Mouse (Mus musculus): ENCODE results near the gene Smoc2. TPM values are rescaled to one million over a fixed set of nuclear protein-coding genes. Genes with fewer than 3 reads are reported as not detected.
A peak's percentile ranks its signal among the peaks of the same experiment; 100 is the strongest.

Gene Smoc2
- total and polyA plus RNA-seq, 2 experiments from 2014 or later: 4.5 to 5.2 TPM

DNA sequence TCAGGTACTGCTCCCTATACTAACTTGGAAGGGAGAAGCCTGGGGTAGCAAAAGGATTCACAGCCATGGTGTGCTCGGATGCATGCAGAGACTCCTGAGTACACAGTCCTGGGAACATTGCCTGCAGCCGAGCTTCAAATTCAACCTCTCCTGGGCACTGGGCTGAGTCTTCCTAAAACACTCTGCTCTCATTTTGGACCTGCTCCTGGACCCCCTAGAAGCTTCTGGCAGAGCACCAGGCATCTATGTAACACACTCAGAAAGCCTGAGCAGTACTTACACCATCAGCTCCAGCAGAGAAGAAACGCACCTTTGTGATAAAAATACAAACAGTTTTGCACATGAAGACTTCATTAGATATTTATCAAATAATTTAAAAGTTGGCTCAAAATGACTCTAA, 18.3 kb upstream of the Smoc2 start:
- Histone ChIP-seq H3K36me3 (ENCODE audit: insufficient read depth, low read length) (no peaks in the 10 kb centered on the region), H3K9ac (replicated peaks; ENCODE audit: low read length, poor library complexity, severe bottlenecking) (no peak overlapping the region), H3K4me3 (ENCODE audit: low read depth, low read length) (no peak overlapping the region), H3K4me1 (ENCODE audit: insufficient read depth, low read length) (no peaks in the 10 kb centered on the region), H3K4me2 (ENCODE audit: low read depth, low read length, poor library complexity, severe bottlenecking) (no peak overlapping the region), H3K27me3 (ENCODE audit: insufficient read depth, low read length) (no peaks in the 10 kb centered on the region), H3K27ac (ENCODE audit: low read depth, low read length) (no peak overlapping the region), H3K9me3 (ENCODE audit: low read length) (no peaks in the 10 kb centered on the region)
- DNase-seq (ENCODE audit: low spot score): no peak
- 81% methylated on average over 3 of the region's 3 CpGs for WGBS
- ATAC-seq (ENCODE audit: low FRiP score): no peak
- no peak for TF ChIP-seq CTCF (IDR thresholded peaks at IDR 0.05)

DNA sequence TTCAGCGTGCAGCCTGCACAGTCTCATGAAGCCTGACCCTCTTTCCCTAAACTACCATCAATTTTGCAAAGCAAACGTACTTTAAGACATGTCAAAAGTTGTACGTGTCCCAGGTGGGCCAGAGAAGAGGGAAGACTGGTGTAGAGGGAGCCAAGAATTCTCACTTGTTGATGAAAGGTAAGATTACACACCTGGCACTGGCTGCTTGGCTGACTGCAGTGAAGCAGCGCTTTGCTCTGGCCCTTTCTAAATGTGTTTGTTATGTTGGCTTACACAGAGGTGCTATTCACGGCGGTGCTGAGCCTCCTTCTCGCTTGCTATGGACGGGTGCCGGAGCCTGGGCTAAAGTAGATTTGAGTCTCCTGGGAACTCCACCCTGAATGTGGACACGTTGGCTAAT, 17.1 kb upstream of the Smoc2 start:
- no peak overlapping the region for H3K27ac ChIP-seq (ENCODE audit: low read depth, low read length)
- no peaks in the 10 kb centered on the region for H3K9me3 ChIP-seq (ENCODE audit: low read length)
- no peak overlapping the region for H3K4me2 ChIP-seq (ENCODE audit: low read depth, low read length, poor library complexity, severe bottlenecking)
- TF ChIP-seq CTCF (IDR thresholded peaks at IDR 0.05): no peak
- ATAC-seq (ENCODE audit: low FRiP score) (no peak), DNase-seq (ENCODE audit: low spot score) (no peak)
- H3K4me3 ChIP-seq (ENCODE audit: low read depth, low read length): no peak overlapping the region
- H3K27me3 ChIP-seq (ENCODE audit: insufficient read depth, low read length): no peaks in the 10 kb centered on the region
- H3K4me1 ChIP-seq (ENCODE audit: insufficient read depth, low read length): no peaks in the 10 kb centered on the region
- H3K36me3 ChIP-seq (ENCODE audit: insufficient read depth, low read length): no peaks in the 10 kb centered on the region
- no peak overlapping the region for H3K9ac ChIP-seq (replicated peaks; ENCODE audit: low read length, poor library complexity, severe bottlenecking)
- WGBS: 89% methylated on average over 10 of the region's 10 CpGs

DNA sequence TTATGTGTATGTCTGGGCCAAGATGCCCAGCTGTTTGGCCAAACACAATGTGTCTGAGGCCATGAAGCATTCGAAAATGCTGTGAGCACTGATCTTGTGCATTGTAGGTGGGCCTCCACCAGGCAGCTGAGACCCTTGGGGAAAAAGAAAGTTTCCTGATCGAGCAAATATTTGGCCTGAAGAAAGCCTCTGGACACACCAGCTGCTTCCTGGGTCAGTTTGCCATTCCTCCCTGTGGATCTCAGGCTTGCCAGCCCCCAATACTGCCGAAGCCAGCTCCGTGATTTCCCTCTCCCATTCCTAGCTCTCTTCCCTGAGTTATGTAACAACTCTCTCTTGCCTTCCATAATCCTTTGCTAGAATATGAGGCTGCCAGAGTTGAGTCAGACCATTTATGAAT, 11.3 kb upstream of the Smoc2 start:
- TF ChIP-seq CTCF (IDR thresholded peaks at IDR 0.05): no peak
- no peaks in the 10 kb centered on the region for H3K36me3 ChIP-seq (ENCODE audit: insufficient read depth, low read length)
- 85% methylated on average over 4 of the region's 4 CpGs for WGBS
- no peak overlapping the region for H3K27ac ChIP-seq (ENCODE audit: low read depth, low read length)
- no peak overlapping the region for H3K4me3 ChIP-seq (ENCODE audit: low read depth, low read length)
- no peak for ATAC-seq (ENCODE audit: low FRiP score)
- no peak for DNase-seq (ENCODE audit: low spot score)
- no peaks in the 10 kb centered on the region for H3K4me1 ChIP-seq (ENCODE audit: insufficient read depth, low read length)
- no peak overlapping the region for H3K9ac ChIP-seq (replicated peaks; ENCODE audit: low read length, poor library complexity, severe bottlenecking)
- H3K27me3 ChIP-seq (ENCODE audit: insufficient read depth, low read length): no peaks in the 10 kb centered on the region
- no peaks in the 10 kb centered on the region for H3K9me3 ChIP-seq (ENCODE audit: low read length)
- no peak overlapping the region for H3K4me2 ChIP-seq (ENCODE audit: low read depth, low read length, poor library complexity, severe bottlenecking)

DNA sequence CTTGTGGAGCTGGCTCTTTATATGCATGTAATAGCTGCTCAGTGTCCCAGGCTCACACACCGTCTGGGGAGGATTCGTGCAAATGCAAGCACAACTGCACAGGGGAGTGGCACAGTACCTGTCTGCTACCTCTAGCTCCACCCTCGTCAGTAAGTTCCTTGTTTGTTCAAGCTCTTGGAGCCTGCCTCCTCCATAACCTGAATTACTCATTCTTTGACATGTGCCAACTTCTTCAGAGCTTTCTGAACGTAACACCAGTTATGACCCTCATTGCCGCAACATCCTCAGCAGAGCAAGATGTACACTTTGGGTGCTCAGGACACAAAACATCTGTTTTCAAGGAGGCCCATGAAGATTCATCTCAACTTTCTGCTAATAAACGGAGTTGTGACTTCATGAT, 5.9 kb upstream of the Smoc2 start:
- TF ChIP-seq CTCF (IDR thresholded peaks at IDR 0.05): no peak
- H3K27ac ChIP-seq (ENCODE audit: low read depth, low read length): no peak overlapping the region
- no peaks in the 10 kb centered on the region for H3K36me3 ChIP-seq (ENCODE audit: insufficient read depth, low read length)
- DNase-seq (ENCODE audit: low spot score) (no peak), ATAC-seq (ENCODE audit: low FRiP score) (no peak)
- H3K4me3 ChIP-seq (ENCODE audit: low read depth, low read length): no peak overlapping the region
- no peaks in the 10 kb centered on the region for H3K9me3 ChIP-seq (ENCODE audit: low read length)
- 91% methylated on average over 6 of the region's 6 CpGs for WGBS
- H3K4me1 ChIP-seq (ENCODE audit: insufficient read depth, low read length): no peaks in the 10 kb centered on the region
- peaks cover 16% of the 10 kb centered on the region for H3K27me3 ChIP-seq (ENCODE audit: insufficient read depth, low read length)
- H3K4me2 ChIP-seq (ENCODE audit: low read depth, low read length, poor library complexity, severe bottlenecking): no peak overlapping the region
- H3K9ac ChIP-seq (replicated peaks; ENCODE audit: low read length, poor library complexity, severe bottlenecking): no peak overlapping the region

DNA sequence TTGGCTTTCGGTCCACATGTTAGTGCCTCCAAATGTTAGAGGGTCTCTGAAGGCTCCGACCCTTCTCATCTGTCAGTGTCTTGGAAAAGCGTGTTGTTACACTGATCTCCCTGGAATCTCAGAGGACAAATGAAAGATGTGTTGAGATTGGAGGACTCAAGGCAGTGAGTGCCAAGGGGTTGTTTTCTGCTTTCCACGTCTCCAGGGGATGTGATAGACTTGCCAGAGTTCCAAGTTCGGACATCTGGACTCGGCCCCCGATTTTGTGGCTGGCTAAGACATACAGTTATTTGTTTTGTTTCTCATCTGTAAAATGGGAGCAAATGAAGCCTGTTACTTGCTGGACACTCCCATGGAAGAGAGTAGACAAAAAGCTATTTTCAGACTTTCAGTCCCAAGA, 2.0 kb upstream of the Smoc2 start:
- no peak overlapping the region for H3K27ac ChIP-seq (ENCODE audit: low read depth, low read length)
- WGBS: 85% methylated on average over 7 of the region's 7 CpGs
- ATAC-seq (ENCODE audit: low FRiP score) (no peak), DNase-seq (ENCODE audit: low spot score) (no peak)
- no peaks in the 10 kb centered on the region for H3K9me3 ChIP-seq (ENCODE audit: low read length)
- H3K9ac ChIP-seq (replicated peaks; ENCODE audit: low read length, poor library complexity, severe bottlenecking): no peak overlapping the region
- peaks cover 55% of the 10 kb centered on the region for H3K27me3 ChIP-seq (ENCODE audit: insufficient read depth, low read length)
- no peaks in the 10 kb centered on the region for H3K36me3 ChIP-seq (ENCODE audit: insufficient read depth, low read length)
- peaks cover 9% of the 10 kb centered on the region; the same call in 1 of the 2 replicates for H3K4me1 ChIP-seq (ENCODE audit: insufficient read depth, low read length)
- no peak overlapping the region for H3K4me2 ChIP-seq (ENCODE audit: low read depth, low read length, poor library complexity, severe bottlenecking)
- H3K4me3 ChIP-seq (ENCODE audit: low read depth, low read length): no peak overlapping the region
- TF ChIP-seq CTCF (IDR thresholded peaks at IDR 0.05): no peak

DNA sequence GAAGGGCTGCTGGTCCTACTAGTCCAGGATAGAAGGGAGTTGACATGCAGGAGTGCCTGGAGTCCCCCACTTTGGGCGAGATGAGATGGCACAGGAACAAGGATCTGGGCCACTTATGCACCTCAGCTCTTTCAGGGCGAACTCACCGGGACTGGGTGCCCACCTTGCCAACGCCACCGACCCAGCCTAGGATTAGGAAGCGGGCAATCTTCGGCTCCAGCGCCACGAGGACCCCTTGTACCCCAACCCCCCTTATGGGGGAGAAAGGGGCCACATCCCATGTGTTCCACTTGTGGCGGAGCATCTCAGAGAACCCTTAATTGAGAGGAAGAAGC, 627 bp downstream of the Smoc2 start:
- H3K9me3 ChIP-seq (ENCODE audit: low read length): no peaks in the 10 kb centered on the region
- H3K4me3 ChIP-seq (ENCODE audit: low read depth, low read length): peak overlapping the region; percentile 49
- peaks cover 9% of the 10 kb centered on the region; the same call in 1 of the 2 replicates for H3K4me1 ChIP-seq (ENCODE audit: insufficient read depth, low read length)
- DNase-seq (ENCODE audit: low spot score): no peak
- no peak for TF ChIP-seq CTCF (IDR thresholded peaks at IDR 0.05)
- peaks cover 61% of the 10 kb centered on the region for H3K27me3 ChIP-seq (ENCODE audit: insufficient read depth, low read length)
- H3K4me2 ChIP-seq (ENCODE audit: low read depth, low read length, poor library complexity, severe bottlenecking): peak overlapping the region; percentile 96
- H3K9ac ChIP-seq (replicated peaks; ENCODE audit: low read length, poor library complexity, severe bottlenecking): no peak overlapping the region
- ATAC-seq (ENCODE audit: low FRiP score): no peak; the same call in 1 of the 2 replicates
- H3K27ac ChIP-seq (ENCODE audit: low read depth, low read length): no peak overlapping the region
- WGBS: under 1% methylated on average over 10 of the region's 10 CpGs
- no peaks in the 10 kb centered on the region for H3K36me3 ChIP-seq (ENCODE audit: insufficient read depth, low read length)
